Mouse (Mus musculus) cerebellum, postnatal 10 days (tissue): ENCODE measurements around the gene Pgam2.

Experiments
- DNase-seq, 2 experiments: peaks; one replicate each; pipeline ENCODE4 v3.0.0; 2021; ENCODE audit warnings: mixed read lengths in 2 of 2

Gene Pgam2

GRCm38 (mm10) chr11:5804174-5804573 is 641 bp upstream of the Pgam2 start:
- no peak for DNase-seq

- DNase-seq = no peak
These were observed 896 bp downstream of the Pgam2 start for GRCm38 (mm10) chr11:5802457-5803217.

- no peak for DNase-seq
These were observed 1.5 kb downstream of the Pgam2 start for GRCm38 (mm10) chr11:5802005-5802404.

- no peak for DNase-seq
These were observed 2.0 kb downstream of the Pgam2 start for GRCm38 (mm10) chr11:5801511-5801910.

GRCm38 (mm10) chr11:5799621-5800490 is 3.7 kb downstream of the Pgam2 start:
- DNase-seq = no peak

GRCm38 (mm10) chr11:5797928-5798327 is 5.6 kb downstream of the Pgam2 start:
- DNase-seq = no peak

- no peak for DNase-seq
These were observed 6.2 kb downstream of the Pgam2 start for GRCm38 (mm10) chr11:5797371-5797770.

GRCm38 (mm10) chr11:5796939-5797338 is 6.6 kb downstream of the Pgam2 start:
- no peak for DNase-seq

GRCm38 (mm10) chr11:5795706-5796105 is 7.8 kb downstream of the Pgam2 start:
- DNase-seq = peak; percentile 70 to 75

- peak in 1 of 2 experiments; percentile 38 for DNase-seq
These were observed 8.2 kb downstream of the Pgam2 start for GRCm38 (mm10) chr11:5795290-5795689.

- no peak for DNase-seq
These were observed 13.1 kb downstream of the Pgam2 start for GRCm38 (mm10) chr11:5790431-5790830.

GRCm38 (mm10) chr11:5789754-5790333 is 13.7 kb downstream of the Pgam2 start:
- DNase-seq = no peak

- no peak for DNase-seq
These were observed 14.3 kb downstream of the Pgam2 start for GRCm38 (mm10) chr11:5789071-5789753.

GRCm38 (mm10) chr11:5788056-5789014 is 15.2 kb downstream of the Pgam2 start, which contains the start of gene Dbnl:
Gene Dbnl, plus strand, starts transcription at chr11:5788488.
- DNase-seq = peak; percentile 97

- DNase-seq = no peak
These were observed 15.9 kb downstream of the Pgam2 start for GRCm38 (mm10) chr11:5787671-5788055.

- DNase-seq = no peak
These were observed 17.8 kb downstream of the Pgam2 start for GRCm38 (mm10) chr11:5785732-5786131.

- DNase-seq = no peak
These were observed 21.2 kb downstream of the Pgam2 start for GRCm38 (mm10) chr11:5782199-5782944.

- peak; percentile 68 to 69 for DNase-seq
These were observed 23.5 kb downstream of the Pgam2 start for GRCm38 (mm10) chr11:5780035-5780499.

- DNase-seq = peak in 1 of 2 experiments; percentile 34
These were observed 25.1 kb downstream of the Pgam2 start for GRCm38 (mm10) chr11:5778481-5778880.

- DNase-seq = no peak
These were observed 37.5 kb downstream of the Pgam2 start for GRCm38 (mm10) chr11:5766019-5766418.

- DNase-seq = peak in 1 of 2 experiments; percentile 30
These were observed 40.9 kb downstream of the Pgam2 start for GRCm38 (mm10) chr11:5762633-5762982.
